29 mouse cellular contexts compared by ENCODE assay signal in the genomic region with DNA sequence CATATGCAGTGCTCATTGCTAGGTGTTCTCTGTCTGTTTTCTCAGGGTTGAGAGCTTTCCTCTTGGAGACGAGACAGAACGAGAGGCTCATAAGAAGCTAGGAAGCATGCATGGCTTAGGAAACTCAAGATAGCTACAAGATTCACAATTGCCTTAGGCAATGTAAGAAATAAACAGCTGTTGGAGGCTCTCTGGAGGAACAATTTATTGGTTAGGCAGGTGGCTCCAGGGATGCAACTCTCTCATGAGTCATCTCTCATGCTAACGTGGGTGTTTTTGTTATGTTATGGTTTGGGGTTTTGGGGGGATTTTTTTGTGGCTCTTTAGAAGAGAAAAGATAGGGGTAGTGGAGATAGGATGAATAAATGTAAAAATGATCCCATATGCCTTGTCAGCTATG.
"Had no signal": no experiment of that assay in that cellular context is flagged by ENCODE, and none has a peak within 500 bp of the region (broad histone marks: within the 10 kb centered on the region; RNA-seq: fewer than 3 reads in every experiment).

No protein-coding gene starts in this region.

- ATAC-seq: liver, embryonic 12.5 days; liver, postnatal 0 days; lung, postnatal 0 days; midbrain, embryonic 13.5 days; midbrain, embryonic 15.5 days; midbrain, embryonic 16.5 days had no signal

- DNase-seq: left cerebral cortex, postnatal 4 days; liver; liver, embryonic 13.5 days; liver, postnatal 0 days; lung, adult 2 months; lung, embryonic 14.5 days; lung, postnatal 10 days; lung, postnatal 14 days; lung, postnatal 36 days; lung, postnatal 4 days; midbrain, embryonic 14.5 days had no signal

- H3K4me3 ChIP-seq: limb, embryonic 10.5 days; limb, embryonic 12.5 days; limb, embryonic 13.5 days; limb, embryonic 15.5 days; liver, embryonic 12.5 days; liver, embryonic 13.5 days; liver, embryonic 15.5 days; lung, embryonic 15.5 days; megakaryocyte, embryonic 14.5 days; midbrain, embryonic 10.5 days; midbrain, embryonic 12.5 days; midbrain, embryonic 13.5 days; midbrain, embryonic 15.5 days; myocyte; neural tube, embryonic 12.5 days had no signal

- H3K27ac ChIP-seq: limb, embryonic 10.5 days; limb, embryonic 12.5 days; limb, embryonic 13.5 days; limb, embryonic 15.5 days; liver, embryonic 12.5 days; liver, embryonic 13.5 days; liver, embryonic 14.5 days; liver, embryonic 15.5 days; lung, embryonic 15.5 days; macrophage; midbrain, embryonic 10.5 days; midbrain, embryonic 12.5 days; midbrain, embryonic 13.5 days; midbrain, embryonic 15.5 days; neural tube, embryonic 12.5 days had no signal
